Comparison of ENCODE assay signal across 15 mouse cellular contexts in the genomic region with DNA sequence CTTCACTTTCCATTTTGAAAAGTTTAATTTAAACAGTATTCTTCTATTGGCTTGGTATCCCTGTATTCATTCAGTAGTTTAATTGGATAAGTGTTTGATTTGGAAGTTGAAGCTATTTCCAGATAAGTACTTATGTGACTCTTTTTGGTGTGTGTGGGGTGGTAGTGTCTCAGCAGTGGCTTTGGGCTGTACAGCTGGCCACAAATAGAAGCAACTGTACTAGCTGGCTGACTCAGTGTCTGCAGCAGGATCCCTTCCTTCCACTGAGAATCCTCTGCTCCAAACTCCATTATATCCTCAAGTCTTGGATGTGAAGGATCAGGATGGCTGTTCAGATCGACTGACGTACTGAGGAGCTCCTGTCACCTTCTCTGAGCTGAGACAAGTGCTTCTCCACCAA.
"Had no signal": no experiment of that assay in that cellular context is flagged by ENCODE, and none has a peak within 500 bp of the region (broad histone marks: within the 10 kb centered on the region; RNA-seq: fewer than 3 reads in every experiment).

No protein-coding gene starts in this region.

- DNase-seq: retina, postnatal 1 day; right cerebral cortex, postnatal 14 days; right cerebral cortex, postnatal 25 days; right cerebral cortex, postnatal 4 days; spleen, adult 18-20 months; thymus, adult 18-20 months; thymus, adult 2 months; thymus, postnatal 14 days; thymus, postnatal 25 days; thymus, postnatal 36 days; thymus, postnatal 4 days had no signal

- H3K4me1 ChIP-seq: neural tube, embryonic 12.5 days; neural tube, embryonic 13.5 days; neural tube, embryonic 15.5 days; stomach, embryonic 15.5 days had no signal

- H3K9ac ChIP-seq: neural tube, embryonic 12.5 days; neural tube, embryonic 13.5 days; neural tube, embryonic 15.5 days; stomach, embryonic 15.5 days had no signal

- H3K27me3 ChIP-seq: neural tube, embryonic 12.5 days had no signal

- H3K9me3 ChIP-seq: neural tube, embryonic 12.5 days; neural tube, embryonic 13.5 days; neural tube, embryonic 15.5 days; stomach, embryonic 15.5 days had no signal

- H3K36me3 ChIP-seq: neural tube, embryonic 12.5 days; neural tube, embryonic 13.5 days; neural tube, embryonic 15.5 days; stomach, embryonic 15.5 days had no signal

- H3K27ac ChIP-seq: neural tube, embryonic 12.5 days; neural tube, embryonic 13.5 days; neural tube, embryonic 15.5 days; stomach, embryonic 15.5 days had no signal

- H3K4me3 ChIP-seq: neural tube, embryonic 12.5 days; neural tube, embryonic 13.5 days; neural tube, embryonic 15.5 days; stomach, embryonic 15.5 days had no signal

- H3K4me2 ChIP-seq: neural tube, embryonic 12.5 days; neural tube, embryonic 13.5 days; neural tube, embryonic 15.5 days; stomach, embryonic 15.5 days had no signal
